Mouse (Mus musculus): Measurements from ENCODE around the gene Klf6.

Klf6 gene

GRCm38 (mm10) chr13:5892684-5893447 is 31.6 kb downstream of the Klf6 start:
- intact Hi-C loops (cut with DNase I), result no loop called here

- intact Hi-C loops (cut with DNase I), result no loop called here
Observed at GRCm38 (mm10) chr13:5894910-5895309, 33.6 kb downstream of the Klf6 start.

- intact Hi-C loops (cut with DNase I), result no loop called here
Observed at GRCm38 (mm10) chr13:5895851-5896250, 34.6 kb downstream of the Klf6 start.

GRCm38 (mm10) chr13:5897176-5897959 is 36.1 kb downstream of the Klf6 start:
- intact Hi-C loops (cut with DNase I), result no loop called here

GRCm38 (mm10) chr13:5899021-5899420 is 37.7 kb downstream of the Klf6 start:
- intact Hi-C loops (cut with DNase I), result no loop called here

- intact Hi-C loops (cut with DNase I), result no loop called here
Observed at GRCm38 (mm10) chr13:5899641-5900040, 38.4 kb downstream of the Klf6 start.

- intact Hi-C loops (cut with DNase I), result no loop called here
Observed at GRCm38 (mm10) chr13:5913201-5913600, 51.9 kb downstream of the Klf6 start.

GRCm38 (mm10) chr13:5917360-5917759 is 56.1 kb downstream of the Klf6 start:
- intact Hi-C loops (cut with DNase I), result no loop called here

GRCm38 (mm10) chr13:5919966-5920365 is 58.7 kb downstream of the Klf6 start:
- intact Hi-C loops (cut with DNase I), result no loop called here

Small RNA genes within 50 kb of the gene (microRNA-seq; reads per million reads assigned to microRNA genes)
- 0 reads per million in 2 experiments for gene Gm26043

All from adrenal gland (tissue).